9 mouse cellular contexts compared by ENCODE assay signal in the genomic region with DNA sequence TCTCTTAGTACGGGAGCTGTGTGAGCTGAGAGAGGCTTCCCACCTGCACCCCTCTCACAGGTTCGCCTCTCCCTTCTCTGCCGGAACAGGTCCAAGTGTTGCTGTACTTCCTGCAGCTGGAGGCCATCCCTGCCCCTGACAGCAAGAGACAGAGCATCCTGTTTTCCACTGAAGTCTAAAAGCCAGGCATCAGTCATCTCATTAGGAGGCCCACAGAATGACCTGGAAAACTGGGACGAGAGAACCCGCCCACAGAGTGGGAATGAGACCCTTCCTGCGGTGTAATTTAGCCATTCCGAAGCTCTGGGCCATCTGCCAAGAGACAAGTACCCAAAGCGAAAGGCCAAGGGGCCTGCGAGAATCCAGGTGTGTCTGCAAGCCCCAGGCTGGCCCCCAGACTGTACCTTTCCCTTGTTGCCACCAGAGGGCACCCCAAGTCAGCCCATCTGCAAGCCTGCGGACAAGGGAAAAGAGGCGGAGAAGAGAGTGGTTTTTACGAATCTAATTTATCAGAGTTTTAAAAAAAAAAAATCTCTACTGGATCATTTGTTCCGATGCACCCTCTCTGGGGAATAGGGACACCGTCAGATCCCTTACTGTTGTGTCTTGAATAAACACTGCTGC. TPM values are rescaled to one million over a fixed set of nuclear protein-coding genes. Genes with fewer than 3 reads are reported as not detected.
DNase-seq lines count a peak whose midpoint lies in the region; ATAC-seq lines count a peak whose summit lies in the region.
"Had no signal": no experiment of that assay in that cellular context is flagged by ENCODE, and none has a peak within 500 bp of the region (broad histone marks: within the 10 kb centered on the region; RNA-seq: fewer than 3 reads in every experiment).

No protein-coding gene starts in this region.

- no peaks in the 10 kb centered on the region for H3K9me3 ChIP-seq in forebrain, embryonic 13.5 days (replicated peaks)
- H3K9me3 ChIP-seq in hindbrain, embryonic 14.5 days (ENCODE audit: control insufficient read depth, low read length), result no peaks in the 10 kb centered on the region
- H3K9me3 ChIP-seq: liver, embryonic 15.5 days had no signal

- no peak overlapping the region for H3K4me2 ChIP-seq in forebrain, embryonic 13.5 days
- no peak overlapping the region for H3K4me2 ChIP-seq in hindbrain, embryonic 14.5 days (replicated peaks)
- H3K4me2 ChIP-seq: liver, embryonic 15.5 days had no signal

- no peak overlapping the region for H3K9ac ChIP-seq in forebrain, embryonic 13.5 days
- H3K9ac ChIP-seq in hindbrain, embryonic 14.5 days, result no peak overlapping the region
- H3K9ac ChIP-seq: liver, embryonic 15.5 days had no signal

- H3K27me3 ChIP-seq in forebrain, embryonic 13.5 days, result no peaks in the 10 kb centered on the region
- no peaks in the 10 kb centered on the region for H3K27me3 ChIP-seq in hindbrain, embryonic 14.5 days (ENCODE audit: control insufficient read depth, insufficient read depth, low read length)
- H3K27me3 ChIP-seq: liver, embryonic 15.5 days had no signal

- WGBS in forebrain, embryonic 13.5 days, result 52% methylated on average over 14 of the region's 14 CpGs
- WGBS in hindbrain, embryonic 14.5 days, result 45% methylated on average over 14 of the region's 14 CpGs

- H3K4me1 ChIP-seq in forebrain, embryonic 13.5 days, result no peaks in the 10 kb centered on the region
- no peaks in the 10 kb centered on the region for H3K4me1 ChIP-seq in hindbrain, embryonic 14.5 days (replicated peaks; ENCODE audit: control insufficient read depth, insufficient read depth, low read length)
- H3K4me1 ChIP-seq: liver, embryonic 15.5 days had no signal

- peak; percentile 70 for ATAC-seq in forebrain, embryonic 13.5 days
- peak; percentile 66; the same call in 1 of the 2 replicates for ATAC-seq in hindbrain, embryonic 14.5 days (ENCODE audit: low FRiP score)
- ATAC-seq in megakaryocyte, adult 5-6 weeks (ENCODE audit: poor library complexity, severe bottlenecking), result peak; percentile 83

- peak; percentile 23 for DNase-seq in MEL-GATA-1-ER (ENCODE audit: extremely low read depth, low read depth)
- peak; percentile 27 for DNase-seq in c-Kit-positive CD71-positive TER-119-negative erythroid progenitor cells, embryonic 14.5 days (ENCODE audit: low read depth)
- DNase-seq in hindbrain, embryonic 14.5 days (ENCODE audit: low spot score), result peak; percentile 79
- peak; percentile 57 for DNase-seq in left cerebral cortex, adult 11 months (ENCODE audit: low spot score)
- peak; percentile 73 to 82 for DNase-seq in right cerebral cortex, postnatal 10 days (ENCODE audit: low spot score in 2 of 2)
- DNase-seq in urinary bladder, postnatal 14 days (ENCODE audit: low spot score), result peak; percentile 76

- H3K4me3 ChIP-seq in forebrain, embryonic 13.5 days, result no peak overlapping the region
- no peak overlapping the region for H3K4me3 ChIP-seq in hindbrain, embryonic 14.5 days (replicated peaks; ENCODE audit: low read length)
- H3K4me3 ChIP-seq: liver, embryonic 15.5 days had no signal

- H3K36me3 ChIP-seq in forebrain, embryonic 13.5 days (ENCODE audit: poor library complexity, severe bottlenecking), result peaks cover 82% of the 10 kb centered on the region
- peaks cover 83% of the 10 kb centered on the region for H3K36me3 ChIP-seq in hindbrain, embryonic 14.5 days (replicated peaks; ENCODE audit: control insufficient read depth, insufficient read depth)

- no peak overlapping the region for H3K27ac ChIP-seq in forebrain, embryonic 13.5 days
- H3K27ac ChIP-seq in hindbrain, embryonic 14.5 days, result no peak overlapping the region
- H3K27ac ChIP-seq: liver, embryonic 15.5 days had no signal

RNA-seq across cellular contexts. Expression of a gene that starts 29.6 kb away (rescaled TPM):
- 35.4 and 39.6 TPM in 2 replicates for polyA plus RNA-seq in forebrain, embryonic 13.5 days (2015; fragmentation: Nextera tagmentation; extraction: Ambion mirVana)
- 21.2 and 23.2 TPM in 2 replicates for polyA plus RNA-seq in hindbrain, embryonic 14.5 days (2014; fragmentation: Nextera tagmentation; extraction: Ambion mirVana)
- 22.4 and 29.4 TPM in 2 replicates for total RNA-seq in megakaryocyte, adult 5-6 weeks (2015)
- 26.1 and 29.3 TPM in 2 replicates for total RNA-seq in megakaryocyte, adult 5-6 weeks (2017)

Comparison
In these comparisons a context has a peak if more than half of its experiments do, and no peak if none do; other contexts are left out.
1. DNase-seq: peak in every context shown above with its lines; median percentile 79 in hindbrain, embryonic 14.5 days; 78 in right cerebral cortex, postnatal 10 days; 76 in urinary bladder, postnatal 14 days; 57 in left cerebral cortex, adult 11 months; 27 in c-Kit-positive CD71-positive TER-119-negative erythroid progenitor cells, embryonic 14.5 days; 23 in MEL-GATA-1-ER.